Mouse (Mus musculus): ENCODE measurements around the gene Ntpcr. TPM values are rescaled to one million over a fixed set of nuclear protein-coding genes. Genes with fewer than 3 reads are reported as not detected.

The Ntpcr gene
- polyA plus RNA-seq, 1 experiment from 2014 or later, result 25.0 TPM

DNA sequence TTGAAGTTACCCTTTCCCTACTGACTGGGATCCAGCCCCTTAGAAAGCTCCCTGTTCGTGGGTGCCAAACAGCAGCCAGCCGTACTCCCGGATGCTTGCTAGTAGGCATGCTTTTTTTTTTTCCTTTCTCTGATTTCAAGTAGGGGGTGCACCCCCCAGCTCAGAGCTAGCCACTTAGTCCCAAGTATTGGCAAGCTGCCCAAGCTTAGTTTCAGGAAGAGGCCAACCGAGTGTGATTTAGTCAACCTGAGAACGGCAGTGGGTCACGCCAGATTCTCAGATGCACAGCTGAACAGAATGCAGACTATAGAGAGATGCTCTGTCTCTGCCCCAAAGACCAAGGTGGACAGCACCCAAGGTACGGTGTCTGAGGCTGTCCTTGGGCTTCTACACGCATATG is 21.1 kb downstream of the Ntpcr start:
- ATAC-seq (replicated peaks; ENCODE audit: insufficient number of reproducible peaks, insufficient read depth, low FRiP score, low read depth), result no peak

DNA sequence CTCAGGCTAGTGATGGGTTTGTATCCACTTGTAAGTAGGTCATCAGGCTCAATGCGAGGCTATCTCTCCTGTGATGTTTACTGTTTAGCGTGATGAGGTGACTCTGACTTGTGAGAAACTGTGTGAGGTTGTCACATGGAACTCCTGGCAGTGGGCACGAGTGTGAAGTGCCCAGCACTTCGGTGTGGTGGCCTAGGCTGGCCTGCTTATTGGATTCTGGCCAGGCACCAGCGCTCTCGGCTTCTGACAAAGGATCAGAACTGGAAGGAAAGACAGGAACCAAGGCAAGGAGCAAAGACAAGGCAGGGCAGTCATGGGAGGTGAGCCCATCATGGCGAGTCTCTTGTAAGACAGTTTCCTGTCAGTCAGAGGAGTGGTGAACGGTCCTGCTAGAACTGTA is 26.1 kb downstream of the Ntpcr start:
- no peaks in the 10 kb centered on the region for H3K36me3 ChIP-seq
- H3K4me1 ChIP-seq (replicated peaks), result peaks cover 25% of the 10 kb centered on the region
- ATAC-seq (replicated peaks; ENCODE audit: insufficient number of reproducible peaks, insufficient read depth, low FRiP score, low read depth), result no peak
- H3K9ac ChIP-seq, result no peak overlapping the region
- no peaks in the 10 kb centered on the region for H3K27me3 ChIP-seq
- no peak overlapping the region for H3K4me3 ChIP-seq
- WGBS, result 48% methylated on average over 8 of the region's 8 CpGs
- H3K9me3 ChIP-seq (replicated peaks), result no peaks in the 10 kb centered on the region
- 0 out of 2 replicates have a peak overlapping the region, but pooled peaks have one; percentile 31 for H3K27ac ChIP-seq
- H3K4me2 ChIP-seq, result no peak overlapping the region

More for the DNA sequence above, 21.1 kb downstream of the Ntpcr start:
- no peak overlapping the region for H3K4me2 ChIP-seq
- no peak overlapping the region for H3K9ac ChIP-seq
- no peaks in the 10 kb centered on the region for H3K9me3 ChIP-seq (replicated peaks)
- no peak overlapping the region for H3K27ac ChIP-seq
- no peak overlapping the region for H3K4me3 ChIP-seq
- peaks cover 9% of the 10 kb centered on the region for H3K4me1 ChIP-seq (replicated peaks)
- H3K27me3 ChIP-seq, result no peaks in the 10 kb centered on the region
- H3K36me3 ChIP-seq, result no peaks in the 10 kb centered on the region
- 38% methylated on average over 8 of the region's 8 CpGs for WGBS

DNA sequence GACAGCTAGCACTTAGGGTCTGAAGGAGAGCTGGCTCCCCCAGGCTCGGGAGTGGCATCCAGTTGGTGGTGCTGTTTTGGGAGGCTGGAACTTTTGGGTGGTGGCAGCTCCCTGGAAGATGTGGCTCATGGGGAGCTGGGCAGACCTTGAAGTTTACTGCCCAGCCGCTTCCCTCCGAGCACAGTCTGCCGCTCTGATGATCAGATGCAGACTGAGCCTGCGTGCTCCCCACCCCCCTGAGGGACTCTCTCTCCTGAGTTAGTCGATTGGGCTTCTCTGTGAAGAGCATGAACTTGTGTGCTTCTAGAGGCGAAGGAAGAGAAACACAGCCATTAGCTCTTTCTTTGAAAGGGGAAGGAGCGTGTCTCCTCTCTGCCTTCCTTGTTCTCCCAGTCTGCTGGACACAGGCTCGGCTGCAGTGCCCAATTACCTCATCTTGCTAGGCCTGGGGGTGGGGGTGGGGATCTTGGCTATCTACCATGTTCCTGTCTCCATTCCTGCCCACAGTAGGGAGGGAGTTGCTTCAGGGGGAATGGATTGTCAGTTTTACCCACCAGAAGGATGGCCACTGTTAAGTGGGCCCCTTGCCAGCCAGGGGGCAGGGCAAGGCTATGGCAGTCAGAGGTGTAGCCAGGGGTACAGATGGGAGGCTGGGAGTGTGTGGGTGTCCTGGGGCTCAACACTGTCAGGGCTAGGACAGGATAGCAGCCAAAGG is 26.8 kb downstream of the Ntpcr start:
- Histone ChIP-seq H3K4me2 (0 out of 2 replicates have a peak overlapping the region, but pooled peaks have one; percentile 12), H3K27me3 (no peaks in the 10 kb centered on the region), H3K9ac (no peak overlapping the region), H3K36me3 (no peaks in the 10 kb centered on the region), H3K9me3 (replicated peaks) (no peaks in the 10 kb centered on the region), H3K4me1 (replicated peaks) (peaks cover 21% of the 10 kb centered on the region), H3K4me3 (no peak overlapping the region), H3K27ac (peak overlapping the region; percentile 31)
- WGBS, result 36% methylated on average over 9 of the region's 9 CpGs
- peak; percentile 24; the same call in 1 of the 2 replicates for ATAC-seq (replicated peaks; ENCODE audit: insufficient number of reproducible peaks, insufficient read depth, low FRiP score, low read depth)

DNA sequence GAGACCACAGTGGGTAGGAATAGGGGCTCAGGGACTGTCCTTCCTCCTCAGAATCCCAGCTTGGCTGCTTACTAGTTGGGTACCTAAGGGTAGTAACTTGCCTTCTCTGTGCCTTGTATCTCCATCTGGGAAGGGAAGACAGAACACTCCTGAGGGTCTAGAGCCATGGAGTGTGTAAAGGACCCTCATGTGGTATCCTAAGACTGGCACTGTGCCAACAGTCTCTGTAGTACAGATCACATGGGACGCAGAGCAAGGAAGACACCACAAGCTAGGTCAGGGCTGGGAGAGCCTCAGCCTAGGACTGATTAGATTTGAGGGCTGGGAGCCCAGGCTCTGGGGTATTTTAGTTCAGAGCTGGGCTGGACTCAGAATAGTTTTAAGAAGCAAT is 27.3 kb downstream of the Ntpcr start:
- WGBS, result 24% methylated on average over 1 of the region's 1 CpGs
- peak overlapping the region; percentile 31; the same call in 1 of the 2 replicates for H3K27ac ChIP-seq
- H3K27me3 ChIP-seq, result no peaks in the 10 kb centered on the region
- H3K4me2 ChIP-seq, result no peak overlapping the region
- H3K4me1 ChIP-seq (replicated peaks), result peaks cover 21% of the 10 kb centered on the region
- no peak overlapping the region for H3K4me3 ChIP-seq
- H3K36me3 ChIP-seq, result no peaks in the 10 kb centered on the region
- no peaks in the 10 kb centered on the region for H3K9me3 ChIP-seq (replicated peaks)
- H3K9ac ChIP-seq, result no peak overlapping the region
- no peak for ATAC-seq (replicated peaks; ENCODE audit: insufficient number of reproducible peaks, insufficient read depth, low FRiP score, low read depth)

GRCm38 (mm10) chr8:125759022-125759421 is 29.3 kb downstream of the Ntpcr start:
- no peak overlapping the region for H3K27ac ChIP-seq
- no peak overlapping the region for H3K4me2 ChIP-seq
- peaks cover 21% of the 10 kb centered on the region for H3K4me1 ChIP-seq (replicated peaks)
- H3K9ac ChIP-seq, result no peak overlapping the region
- no peak for ATAC-seq (replicated peaks; ENCODE audit: insufficient number of reproducible peaks, insufficient read depth, low FRiP score, low read depth)
- H3K36me3 ChIP-seq, result no peaks in the 10 kb centered on the region
- WGBS, result 50% methylated on average over 10 of the region's 10 CpGs
- H3K4me3 ChIP-seq, result no peak overlapping the region
- no peaks in the 10 kb centered on the region for H3K27me3 ChIP-seq
- H3K9me3 ChIP-seq (replicated peaks), result no peaks in the 10 kb centered on the region

GRCm38 (mm10) chr8:125763066-125763786 is 33.5 kb downstream of the Ntpcr start:
- WGBS, result 89% methylated on average over 16 of the region's 16 CpGs
- H3K27ac ChIP-seq, result no peak overlapping the region
- H3K9ac ChIP-seq, result no peak overlapping the region
- no peak for ATAC-seq (replicated peaks; ENCODE audit: insufficient number of reproducible peaks, insufficient read depth, low FRiP score, low read depth)
- H3K4me3 ChIP-seq, result no peak overlapping the region
- H3K36me3 ChIP-seq, result no peaks in the 10 kb centered on the region
- H3K4me1 ChIP-seq (replicated peaks), result no peaks in the 10 kb centered on the region
- no peaks in the 10 kb centered on the region for H3K9me3 ChIP-seq (replicated peaks)
- H3K4me2 ChIP-seq, result no peak overlapping the region
- H3K27me3 ChIP-seq, result no peaks in the 10 kb centered on the region

DNA sequence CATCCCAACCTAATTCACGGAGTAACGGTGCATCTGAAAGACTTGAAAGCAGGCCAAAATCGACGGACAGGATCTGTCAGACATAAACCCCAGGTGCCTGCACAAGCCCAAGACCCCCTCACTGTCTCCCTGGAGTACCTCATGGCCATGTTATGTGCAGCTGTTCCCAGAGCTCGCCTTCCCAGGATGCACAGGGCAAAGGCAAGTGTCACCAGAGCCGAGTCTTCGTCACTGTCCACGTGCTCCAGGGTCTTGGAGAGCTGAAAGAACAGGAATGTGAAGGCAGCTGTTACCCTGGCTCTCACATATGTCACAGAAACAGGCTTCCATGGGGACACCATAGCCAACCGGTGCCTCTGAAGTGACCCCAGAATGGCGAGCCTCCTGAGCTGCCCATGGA is 38.3 kb downstream of the Ntpcr start:
- Histone ChIP-seq H3K4me2 (no peak overlapping the region), H3K9ac (no peak overlapping the region), H3K4me3 (no peak overlapping the region), H3K27me3 (no peaks in the 10 kb centered on the region), H3K27ac (no peak overlapping the region), H3K9me3 (replicated peaks) (no peaks in the 10 kb centered on the region), H3K36me3 (no peaks in the 10 kb centered on the region), H3K4me1 (replicated peaks) (no peaks in the 10 kb centered on the region)
- 80% methylated on average over 10 of the region's 10 CpGs for WGBS
- ATAC-seq (replicated peaks; ENCODE audit: insufficient number of reproducible peaks, insufficient read depth, low FRiP score, low read depth), result no peak

DNA sequence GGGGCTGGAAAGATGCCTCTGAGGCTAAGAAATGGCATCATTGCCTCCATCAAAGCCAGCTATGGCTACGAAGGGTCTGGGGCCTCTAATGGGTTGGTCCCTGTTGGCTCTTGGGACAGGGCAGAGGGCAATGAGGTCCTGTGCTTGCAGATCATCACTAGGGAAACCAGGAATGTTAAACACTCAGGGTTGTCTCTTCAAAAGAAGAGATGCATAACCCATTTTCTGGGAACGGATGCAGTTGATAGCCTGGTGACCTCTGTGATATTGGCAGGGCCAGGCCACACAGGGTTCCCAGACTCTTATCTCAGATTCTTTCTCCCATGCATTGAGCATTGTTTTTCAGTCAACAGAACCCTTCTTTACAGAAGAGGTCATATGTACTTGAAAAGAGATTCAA is 42.5 kb downstream of the Ntpcr start:
- Histone ChIP-seq H3K4me1 (replicated peaks) (no peaks in the 10 kb centered on the region), H3K36me3 (no peaks in the 10 kb centered on the region), H3K27me3 (no peaks in the 10 kb centered on the region), H3K4me3 (no peak overlapping the region), H3K9me3 (replicated peaks) (no peaks in the 10 kb centered on the region), H3K27ac (no peak overlapping the region), H3K9ac (no peak overlapping the region), H3K4me2 (no peak overlapping the region)
- ATAC-seq (replicated peaks; ENCODE audit: insufficient number of reproducible peaks, insufficient read depth, low FRiP score, low read depth), result no peak
- WGBS, result 38% methylated on average over 2 of the region's 2 CpGs

GRCm38 (mm10) chr8:125773281-125773803 is 43.6 kb downstream of the Ntpcr start:
- no peaks in the 10 kb centered on the region for H3K36me3 ChIP-seq
- no peak for ATAC-seq (replicated peaks; ENCODE audit: insufficient number of reproducible peaks, insufficient read depth, low FRiP score, low read depth)
- WGBS, result 63% methylated on average over 7 of the region's 7 CpGs
- no peak overlapping the region for H3K4me2 ChIP-seq
- no peaks in the 10 kb centered on the region for H3K27me3 ChIP-seq
- no peak overlapping the region for H3K27ac ChIP-seq
- H3K4me1 ChIP-seq (replicated peaks), result no peaks in the 10 kb centered on the region
- H3K9ac ChIP-seq, result no peak overlapping the region
- no peaks in the 10 kb centered on the region for H3K9me3 ChIP-seq (replicated peaks)
- H3K4me3 ChIP-seq, result no peak overlapping the region

DNA sequence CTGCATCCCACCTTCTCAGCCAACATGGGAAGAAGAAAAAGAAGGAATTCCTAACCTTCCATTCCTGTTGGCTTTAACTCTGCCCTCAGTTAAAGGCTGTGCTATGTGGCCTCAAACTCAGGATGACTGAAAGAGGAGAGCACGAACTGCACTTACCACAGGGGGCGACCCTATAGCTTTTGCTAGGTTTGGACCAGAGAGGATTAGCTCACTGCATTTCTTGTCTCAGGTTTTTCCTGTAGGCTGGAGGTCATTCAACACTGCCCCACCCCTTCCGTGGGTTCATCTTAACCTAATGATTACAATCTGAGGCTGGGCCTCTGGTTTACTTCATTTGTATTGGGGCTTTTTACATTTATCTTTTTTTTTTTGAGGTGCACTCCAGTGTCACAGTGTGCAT is 45.3 kb downstream of the Ntpcr start:
- Histone ChIP-seq H3K4me1 (replicated peaks) (no peaks in the 10 kb centered on the region), H3K9me3 (replicated peaks) (no peaks in the 10 kb centered on the region), H3K27ac (no peak overlapping the region), H3K4me2 (no peak overlapping the region), H3K36me3 (no peaks in the 10 kb centered on the region), H3K4me3 (no peak overlapping the region), H3K27me3 (no peaks in the 10 kb centered on the region), H3K9ac (no peak overlapping the region)
- no peak for ATAC-seq (replicated peaks; ENCODE audit: insufficient number of reproducible peaks, insufficient read depth, low FRiP score, low read depth)
- 69% methylated on average over 3 of the region's 3 CpGs for WGBS

DNA sequence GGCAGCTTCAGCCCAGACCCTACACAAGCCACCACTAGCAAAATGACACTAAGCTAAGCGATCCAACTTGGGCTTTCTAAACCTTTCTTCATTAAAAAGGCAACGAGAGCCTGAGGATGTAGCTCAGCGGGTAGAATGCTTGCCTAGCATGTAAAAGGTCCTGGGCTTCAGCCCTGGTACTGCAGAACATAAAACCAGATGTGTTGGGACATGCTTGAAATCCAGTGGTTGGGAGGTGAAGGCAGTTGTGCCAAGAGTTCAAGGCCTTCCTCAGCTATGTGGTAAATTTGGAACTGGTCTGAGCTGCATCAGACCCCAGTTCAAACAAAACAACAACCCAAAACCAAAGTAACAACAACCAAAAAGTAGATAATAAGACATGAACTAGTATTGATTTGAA is 46.6 kb downstream of the Ntpcr start:
- Histone ChIP-seq H3K9me3 (replicated peaks) (no peaks in the 10 kb centered on the region), H3K9ac (no peak overlapping the region), H3K4me1 (replicated peaks) (no peaks in the 10 kb centered on the region), H3K27ac (no peak overlapping the region), H3K4me3 (no peak overlapping the region), H3K36me3 (no peaks in the 10 kb centered on the region), H3K4me2 (no peak overlapping the region), H3K27me3 (no peaks in the 10 kb centered on the region)
- no peak for ATAC-seq (replicated peaks; ENCODE audit: insufficient number of reproducible peaks, insufficient read depth, low FRiP score, low read depth)
- 93% methylated on average over 3 of the region's 3 CpGs for WGBS

All from heart, embryonic 15.5 days (tissue).